Mouse (Mus musculus): Measurements from ENCODE around the gene Opcml.

The Opcml gene

GRCm38 (mm10) chr9:28439433-28440191 is 649.0 kb downstream of the Opcml start:
- DNase-seq (ENCODE audit: low spot score), result no peak

- DNase-seq (ENCODE audit: low spot score), result no peak
Observed at GRCm38 (mm10) chr9:28440192-28440795, 649.7 kb downstream of the Opcml start.

- DNase-seq (ENCODE audit: low spot score), result no peak
Observed at GRCm38 (mm10) chr9:28444485-28444884, 653.9 kb downstream of the Opcml start.

- no peak for DNase-seq (ENCODE audit: low spot score)
Observed at GRCm38 (mm10) chr9:28444972-28445371, 654.4 kb downstream of the Opcml start.

- no peak for DNase-seq (ENCODE audit: low spot score)
Observed at GRCm38 (mm10) chr9:28445863-28446262, 655.3 kb downstream of the Opcml start.

GRCm38 (mm10) chr9:28446278-28447064 is 655.9 kb downstream of the Opcml start:
- no peak for DNase-seq (ENCODE audit: low spot score)

- no peak for DNase-seq (ENCODE audit: low spot score)
Observed at GRCm38 (mm10) chr9:28452509-28452908, 661.9 kb downstream of the Opcml start.

GRCm38 (mm10) chr9:28453062-28453461 is 662.5 kb downstream of the Opcml start:
- no peak for DNase-seq (ENCODE audit: low spot score)

- DNase-seq (ENCODE audit: low spot score), result no peak
Observed at GRCm38 (mm10) chr9:28457982-28458770, 667.6 kb downstream of the Opcml start.

- DNase-seq (ENCODE audit: low spot score), result no peak
Observed at GRCm38 (mm10) chr9:28463622-28464021, 673.0 kb downstream of the Opcml start.

- no peak for DNase-seq (ENCODE audit: low spot score)
Observed at GRCm38 (mm10) chr9:28469419-28469818, 678.8 kb downstream of the Opcml start.

- no peak for DNase-seq (ENCODE audit: low spot score)
Observed at GRCm38 (mm10) chr9:28471501-28471900, 680.9 kb downstream of the Opcml start.

- DNase-seq (ENCODE audit: low spot score), result no peak
Observed at GRCm38 (mm10) chr9:28474586-28474985, 684.0 kb downstream of the Opcml start.

- no peak for DNase-seq (ENCODE audit: low spot score)
Observed at GRCm38 (mm10) chr9:28481261-28481660, 690.7 kb downstream of the Opcml start.

GRCm38 (mm10) chr9:28488499-28488898 is 697.9 kb downstream of the Opcml start:
- DNase-seq (ENCODE audit: low spot score), result no peak

- DNase-seq (ENCODE audit: low spot score), result no peak
Observed at GRCm38 (mm10) chr9:28489828-28490227, 699.3 kb downstream of the Opcml start.

- no peak for DNase-seq (ENCODE audit: low spot score)
Observed at GRCm38 (mm10) chr9:28490410-28490809, 699.8 kb downstream of the Opcml start.

- DNase-seq (ENCODE audit: low spot score), result no peak
Observed at GRCm38 (mm10) chr9:28499841-28500794, 709.5 kb downstream of the Opcml start.

GRCm38 (mm10) chr9:28513905-28514304 is 723.3 kb downstream of the Opcml start:
- DNase-seq (ENCODE audit: low spot score), result no peak

GRCm38 (mm10) chr9:28533191-28533590 is 742.6 kb downstream of the Opcml start:
- DNase-seq (ENCODE audit: low spot score), result no peak

- DNase-seq (ENCODE audit: low spot score), result no peak
Observed at GRCm38 (mm10) chr9:28535006-28535405, 744.4 kb downstream of the Opcml start.

Data from ovary, postnatal 14 days (tissue).